Mouse (Mus musculus): ENCODE measurements around the gene Zc3h12d.
A peak's percentile ranks its signal among the peaks of the same experiment; 100 is the strongest.
"Not testable (repeated sequence)": the region's sequence is repeated elsewhere in the genome, so short reads cannot be mapped to it uniquely, and the experiment has no call there.

The Zc3h12d gene

DNA sequence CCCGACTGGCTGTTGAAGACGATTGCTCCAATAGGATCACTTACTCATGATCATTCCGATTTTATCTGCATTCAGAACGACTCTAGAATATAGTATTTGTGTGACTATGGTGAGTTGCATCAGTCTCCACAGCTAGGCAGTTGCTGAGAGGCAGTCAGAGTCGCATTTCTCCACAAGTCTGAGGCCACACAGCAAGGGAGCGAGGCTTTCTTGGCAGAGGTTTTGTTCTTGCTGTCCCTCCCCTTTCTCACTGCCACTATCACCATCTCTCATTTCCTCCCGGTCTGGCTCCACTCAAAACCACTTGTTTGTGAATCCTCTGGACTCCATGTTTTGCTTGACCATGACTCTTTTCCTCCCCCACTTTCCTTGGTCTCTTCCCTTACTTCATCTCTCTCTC lies 41.9 kb downstream of the Zc3h12d start:
- DNase-seq (ENCODE audit: low spot score): no peak

DNA sequence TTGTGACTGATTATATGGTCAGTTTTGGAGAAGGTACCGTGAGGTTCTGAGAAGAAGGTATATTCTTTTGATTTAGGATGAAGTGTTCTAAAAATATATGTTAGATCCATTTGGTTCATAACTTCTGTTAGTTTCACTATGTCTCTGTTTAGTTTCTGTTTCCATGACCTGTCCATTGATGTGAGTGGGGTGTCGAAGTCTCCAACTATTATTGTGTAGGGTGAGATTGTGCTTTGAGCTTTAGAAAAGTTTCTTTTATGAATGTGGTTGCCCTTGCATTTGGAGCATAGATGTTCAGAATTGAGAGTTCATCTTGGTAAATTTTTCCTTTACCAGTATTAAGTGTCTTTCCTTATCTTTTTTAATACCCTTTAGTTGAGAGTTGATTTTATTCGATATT lies 48.0 kb downstream of the Zc3h12d start:
- DNase-seq (ENCODE audit: low spot score): not testable (repeated sequence)

DNA sequence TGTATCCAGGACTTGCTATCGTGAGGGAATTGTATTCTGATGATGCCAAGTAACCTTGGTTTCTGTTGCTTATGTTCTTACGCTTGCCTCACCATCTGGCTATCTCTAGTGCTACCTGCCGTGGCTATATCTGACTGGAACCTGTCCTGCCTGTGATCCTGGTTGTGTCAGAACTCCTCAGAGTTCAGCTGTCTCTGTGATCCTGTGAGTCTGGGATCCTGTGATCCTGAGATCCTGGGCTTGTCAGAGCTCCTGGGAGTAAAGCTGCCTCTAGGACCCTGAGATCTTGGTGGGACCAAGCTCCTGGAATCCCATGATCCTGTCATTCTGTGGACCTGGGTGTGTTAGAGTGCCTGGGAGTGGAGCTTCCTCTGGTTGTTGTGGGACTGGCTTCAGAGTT lies 49.7 kb downstream of the Zc3h12d start:
- DNase-seq (ENCODE audit: low spot score): no peak

DNA sequence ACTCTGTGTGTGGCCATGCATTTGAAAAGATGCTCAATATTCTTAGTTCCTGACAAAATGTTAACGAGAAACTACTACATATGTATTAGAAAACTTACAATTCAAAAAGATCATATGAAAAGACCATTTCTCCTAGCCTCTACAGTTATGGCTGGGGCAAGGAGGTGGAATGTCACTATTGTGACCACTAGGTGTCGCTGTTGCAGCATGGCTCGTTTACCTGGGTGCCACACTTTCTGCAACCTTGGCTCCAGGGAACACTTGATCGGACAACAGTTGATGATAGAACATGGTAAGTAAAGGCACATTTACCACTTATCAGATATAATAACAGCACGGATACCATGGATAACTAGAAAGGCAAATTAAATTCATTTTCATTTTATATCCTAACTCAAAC lies 51.3 kb downstream of the Zc3h12d start:
- DNase-seq (ENCODE audit: low spot score): peak; percentile 65

DNA sequence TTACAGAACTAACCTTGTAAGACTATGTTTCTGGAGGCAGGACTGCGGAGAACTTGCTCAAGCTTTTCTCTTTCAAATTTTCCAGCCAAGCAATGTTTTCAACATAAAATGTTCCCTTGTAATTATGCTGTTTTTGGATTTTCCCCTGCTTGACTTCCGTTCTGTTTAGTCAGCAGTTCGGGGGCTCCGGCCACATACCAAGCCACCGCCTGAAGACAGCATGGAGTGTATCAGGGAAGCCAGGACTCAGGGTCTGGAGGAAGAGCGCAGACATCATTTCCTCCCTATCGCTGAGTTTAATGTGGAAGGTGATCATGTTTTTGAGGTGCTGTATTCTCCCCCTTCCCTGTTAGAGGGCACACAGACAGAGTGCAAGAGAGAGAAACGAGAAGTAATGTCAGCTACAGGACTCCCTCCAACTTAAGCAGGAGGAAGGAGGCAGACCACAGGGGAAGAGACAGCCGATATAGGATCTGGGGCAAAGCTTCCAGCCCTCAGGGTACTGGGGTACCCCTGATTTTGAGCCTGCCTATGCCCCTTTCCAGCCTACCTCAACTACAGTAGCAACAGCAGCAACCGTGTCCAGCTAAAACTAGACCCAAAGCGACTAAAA lies 56.1 kb downstream of the Zc3h12d start:
- no peak for DNase-seq (ENCODE audit: low spot score)

DNA sequence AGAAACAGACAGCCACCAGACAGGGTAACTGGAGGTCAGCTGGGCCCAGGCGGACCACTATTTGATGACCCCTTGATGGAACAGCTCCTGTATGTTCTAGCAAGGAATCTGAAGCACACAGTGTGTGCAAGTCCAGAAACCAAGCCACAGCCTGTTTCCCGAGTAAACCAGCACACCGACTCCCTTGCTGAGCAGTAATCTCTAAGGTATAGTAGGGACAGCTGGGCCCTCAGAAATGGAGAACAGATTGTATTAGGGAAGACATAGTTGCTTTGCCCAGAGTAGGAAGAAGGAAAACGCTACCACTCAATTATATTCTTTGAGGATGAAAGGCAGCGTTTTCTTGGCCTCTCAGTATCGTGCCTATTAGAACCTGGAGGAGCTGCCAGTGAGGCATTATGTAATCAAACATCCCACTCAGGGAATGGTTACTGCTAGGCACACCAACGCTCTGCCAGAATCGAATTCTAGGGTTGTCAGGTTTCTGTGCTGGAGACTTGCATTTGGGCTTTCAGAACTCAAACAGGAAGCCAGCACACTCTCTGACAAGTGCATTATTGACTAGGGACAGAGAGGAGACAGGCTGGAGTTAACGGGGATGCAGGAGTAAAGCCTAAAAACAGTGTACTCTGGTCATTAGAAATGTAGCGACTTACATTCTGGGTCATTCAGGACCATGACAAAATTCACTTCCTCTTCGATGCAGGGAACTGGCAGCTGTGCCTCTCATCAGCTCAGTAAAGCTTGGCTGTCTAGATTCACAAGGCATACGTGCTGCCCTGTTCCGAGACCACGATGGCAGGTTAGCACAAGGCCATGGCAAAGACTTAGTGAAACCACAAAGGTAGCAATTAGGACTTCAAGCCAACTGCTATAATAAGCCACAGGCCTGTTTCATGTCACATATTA lies 68.7 kb downstream of the Zc3h12d start:
- DNase-seq (ENCODE audit: low spot score): no peak

DNA sequence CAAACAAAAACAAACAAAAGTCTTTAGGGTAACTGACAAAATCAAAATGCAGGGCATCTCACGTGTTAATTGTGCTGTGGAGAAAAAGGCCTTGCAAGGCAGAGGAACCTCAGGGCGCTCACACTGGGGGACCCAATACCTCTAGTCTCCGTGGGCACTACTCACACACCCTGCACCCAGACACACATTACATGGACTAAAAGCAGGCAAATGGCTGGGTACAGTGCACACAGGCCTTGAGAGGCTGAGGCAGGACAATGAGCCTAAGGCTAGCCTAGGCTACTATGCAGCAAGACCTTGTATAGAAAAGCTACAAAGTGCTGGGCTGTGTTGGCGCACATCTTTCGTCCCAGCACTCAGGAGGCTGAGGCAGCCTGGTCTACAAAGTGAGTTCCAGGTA lies 71.9 kb downstream of the Zc3h12d start:
- no peak for DNase-seq (ENCODE audit: low spot score)

DNA sequence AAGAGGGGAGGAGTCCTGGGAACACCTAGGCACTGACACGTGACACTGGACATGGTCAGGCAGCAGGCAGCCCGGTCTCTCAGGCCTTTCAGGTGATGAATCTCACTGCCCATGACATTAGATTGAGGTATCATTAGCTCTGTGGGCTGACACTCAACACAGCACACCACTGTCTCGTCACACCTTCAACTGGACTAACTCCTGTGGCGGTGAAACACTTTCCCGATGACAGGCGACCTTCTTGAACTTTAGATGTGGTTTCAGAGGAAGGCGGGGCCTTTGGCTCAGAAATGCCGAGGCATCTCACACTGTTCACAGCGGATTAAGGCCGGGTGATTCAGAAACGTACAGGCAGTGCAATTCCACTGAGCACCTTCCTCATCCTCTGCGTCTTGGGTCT lies 74.9 kb downstream of the Zc3h12d start:
- DNase-seq (ENCODE audit: low spot score): no peak

DNA sequence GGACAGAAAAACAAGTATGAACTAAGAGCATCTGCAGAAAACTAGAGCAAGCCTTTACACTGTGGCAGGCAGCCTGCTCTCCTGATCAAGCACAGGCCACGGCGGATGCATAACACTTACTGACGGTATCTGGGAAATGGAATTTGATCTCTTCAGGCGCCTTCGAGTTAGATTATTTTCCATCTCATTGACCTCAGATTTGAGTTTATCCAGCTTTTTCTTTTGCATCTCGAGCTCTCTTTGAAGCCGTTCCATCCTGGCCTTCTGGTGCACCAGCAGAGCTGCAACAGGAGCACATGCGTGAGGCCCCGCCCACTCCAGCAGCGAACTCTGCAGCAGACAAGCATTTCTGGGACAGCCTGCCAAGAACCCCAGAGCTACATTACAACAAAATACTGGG lies 79.0 kb downstream of the Zc3h12d start:
- no peak for DNase-seq (ENCODE audit: low spot score)
